Mouse (Mus musculus) embryonic fibroblast, embryonic 13.5 days (primary cell): Measurements from ENCODE around the gene Nsl1.

ENCODE experiments used
- CTCF ChIP-seq: IDR thresholded peaks from 2 replicates; pipeline ENCODE4 v1.5.1; 2011; ENCODE audit warnings: mild to moderate bottlenecking, control low read depth, low read length, moderate library complexity, borderline replicate concordance; ENCODE audit not compliant: insufficient read depth
- POLR2A ChIP-seq: IDR thresholded peaks from 2 replicates; pipeline ENCODE4 v1.6.1; 2011; ENCODE audit warnings: low read depth, mild to moderate bottlenecking, control low read depth, low read length, moderate library complexity

GRCm38 (mm10) chr1:191083230-191083629, 20.4 kb downstream of the Nsl1 start:
- TF ChIP-seq POLR2A (no peak), CTCF (no peak)
